Mouse (Mus musculus) CD4-positive, CD25-positive, alpha-beta regulatory T cell, adult 4 months (primary cell): ENCODE measurements around the gene Boll. TPM values are rescaled to one million over a fixed set of nuclear protein-coding genes. Genes with fewer than 3 reads are reported as not detected.
"Not testable (repeated sequence)": the region's sequence is repeated elsewhere in the genome, so short reads cannot be mapped to it uniquely, and the experiment has no call there.

Source experiments
- ATAC-seq: one replicate; pipeline ENCODE4 v1.8.0; 2017
- polyA plus RNA-seq, 2 experiments: library from polyadenylated mRNA; unstranded; fragments of 100-300 nt; shearing (Covaris generic); gene quantifications; one replicate each; pipeline ENCODE4 v1.2.1; 2017

The Boll gene
- polyA plus RNA-seq = 1 to 10 TPM in 1 of 2 experiments, under 1 TPM in 1; 0.93 to 1.3 TPM

GRCm38 (mm10) chr1:55363044-55363565 is at the start of gene Boll:
Boll (minus strand) TSS chr1:55363469.
- ATAC-seq = peak; percentile 76

- ATAC-seq = no peak
Measured at GRCm38 (mm10) chr1:55412569-55412968, 49.3 kb upstream of the Boll start.

- no peak for ATAC-seq
Measured at GRCm38 (mm10) chr1:55411079-55411478, 47.8 kb upstream of the Boll start.

- ATAC-seq = peak; percentile 10
Measured at GRCm38 (mm10) chr1:55410670-55411069, 47.4 kb upstream of the Boll start.

- ATAC-seq = peak; percentile 6
Measured at GRCm38 (mm10) chr1:55406531-55407375, 43.5 kb upstream of the Boll start.

GRCm38 (mm10) chr1:55406023-55406413 is 42.7 kb upstream of the Boll start:
- peak; percentile 8 for ATAC-seq

GRCm38 (mm10) chr1:55405272-55406022 is 42.2 kb upstream of the Boll start, which contains the start of gene Plcl1:
Plcl1 (plus strand) TSS chr1:55405921.
- ATAC-seq = peak; percentile 95

GRCm38 (mm10) chr1:55404439-55404838 is 41.2 kb upstream of the Boll start:
- peak; percentile 32 for ATAC-seq

GRCm38 (mm10) chr1:55399891-55400290 is 36.6 kb upstream of the Boll start:
- no peak for ATAC-seq

- ATAC-seq = peak; percentile 94
Measured at GRCm38 (mm10) chr1:55383114-55383773, 20.0 kb upstream of the Boll start.

- no peak for ATAC-seq
Measured at GRCm38 (mm10) chr1:55380527-55380926, 17.3 kb upstream of the Boll start.

GRCm38 (mm10) chr1:55372626-55373025 is 9.4 kb upstream of the Boll start:
- ATAC-seq = peak; percentile 43

GRCm38 (mm10) chr1:55363586-55363985 is 317 bp upstream of the Boll start:
- ATAC-seq = peak; percentile 99

- ATAC-seq = no peak
Measured at GRCm38 (mm10) chr1:55362634-55363033, 635 bp downstream of the Boll start.

- not testable (repeated sequence) for ATAC-seq
Measured at GRCm38 (mm10) chr1:55351914-55352313, 11.4 kb downstream of the Boll start.

- not testable (repeated sequence) for ATAC-seq
Measured at GRCm38 (mm10) chr1:55325496-55325895, 37.8 kb downstream of the Boll start.

GRCm38 (mm10) chr1:55301077-55301476 is 62.2 kb downstream of the Boll start:
- no peak for ATAC-seq

- ATAC-seq = no peak
Measured at GRCm38 (mm10) chr1:55279081-55279480, 84.2 kb downstream of the Boll start.

GRCm38 (mm10) chr1:55265447-55265846 is 97.8 kb downstream of the Boll start:
- ATAC-seq = no peak

GRCm38 (mm10) chr1:55264385-55264784 is 98.9 kb downstream of the Boll start:
- ATAC-seq = no peak

GRCm38 (mm10) chr1:55246374-55246773 is 116.9 kb downstream of the Boll start:
- ATAC-seq = no peak

- ATAC-seq = peak; percentile 40
Measured at GRCm38 (mm10) chr1:55239237-55239636, 124.0 kb downstream of the Boll start.

GRCm38 (mm10) chr1:55238496-55238895 is 124.8 kb downstream of the Boll start:
- ATAC-seq = no peak
